Mouse (Mus musculus) intestine, postnatal 0 days (tissue): ENCODE measurements around the gene Psmg3. TPM values are rescaled to one million over a fixed set of nuclear protein-coding genes. Genes with fewer than 3 reads are reported as not detected.
A peak's percentile ranks its signal among the peaks of the same experiment; 100 is the strongest.

Experiments
- ATAC-seq: fragments of 200-750 bp; cut with Nextera tagmentation; 2 replicates; pipeline ENCODE4 v1.8.0; 2017; ENCODE audit warnings: mild to moderate bottlenecking, moderate TSS enrichment, moderate library complexity
- H3K27ac ChIP-seq: fragments of 300-500 bp; sonication (generic); 2 replicates; pipeline ENCODE4 v1.5.1; 2014; ENCODE audit warnings: mild to moderate bottlenecking, low read depth, low read length, moderate library complexity
- H3K27me3 ChIP-seq: fragments of 300-500 bp; sonication (generic); replicated peaks from 2 replicates; pipeline ENCODE4 v1.6.1; 2014; ENCODE audit warnings: low read length, mixed read lengths; ENCODE audit not compliant: control insufficient read depth, insufficient read depth
- H3K36me3 ChIP-seq: fragments of 300-500 bp; sonication (generic); 2 replicates; pipeline ENCODE4 v1.6.1; 2014; ENCODE audit warnings: mild to moderate bottlenecking, moderate library complexity; ENCODE audit not compliant: control insufficient read depth, insufficient read depth
- H3K4me1 ChIP-seq: fragments of 300-500 bp; sonication (generic); replicated peaks from 2 replicates; pipeline ENCODE4 v1.6.1; 2014; ENCODE audit warnings: antibody characterized with exemption, low read length, mixed read lengths; ENCODE audit not compliant: control insufficient read depth, insufficient read depth
- H3K4me2 ChIP-seq: fragments of 300-500 bp; sonication (generic); replicated peaks from 2 replicates; pipeline ENCODE4 v1.6.1; 2014; ENCODE audit warnings: low read depth, mild to moderate bottlenecking, moderate library complexity
- H3K4me3 ChIP-seq: fragments of 300-500 bp; sonication (generic); 2 replicates; pipeline ENCODE4 v1.5.1; 2014; ENCODE audit warnings: low read depth, low read length
- H3K9ac ChIP-seq: fragments of 300-500 bp; sonication (generic); 2 replicates; pipeline ENCODE4 v1.6.1; 2014; ENCODE audit warnings: mild to moderate bottlenecking, low read depth, low read length
- H3K9me3 ChIP-seq: fragments of 300-500 bp; sonication (generic); 2 replicates; pipeline ENCODE4 v1.6.1; 2016; ENCODE audit warnings: mixed run types; ENCODE audit not compliant: control insufficient read depth
- CTCF ChIP-seq: sonication (generic); IDR thresholded peaks from 2 replicates; pipeline ENCODE4 v1.5.1; 2016; ENCODE audit warnings: low read depth, mild to moderate bottlenecking, control low read depth, antibody characterized with exemption, moderate library complexity
- whole genome bisulfite sequencing: fragments of 180-500 bp; shearing (Covaris S2); extraction: QIAGEN DNeasy Blood & Tissue Kit; methylation state at CpG from one replicate; pipeline ENCODE4 v1.1.7; 2014; 5-methylcytosine and 5-hydroxymethylcytosine counted together
- polyA plus RNA-seq: library from polyadenylated mRNA; unstranded; fragments of >200 nt; fragmentation: Nextera tagmentation; extraction: Ambion mirVana; gene quantifications from 2 replicates; pipeline ENCODE4 v1.2.1, GENCODE M21; 2015

The Psmg3 gene
- polyA plus RNA-seq: 33.9 and 34.4 TPM in 2 replicates

DNA sequence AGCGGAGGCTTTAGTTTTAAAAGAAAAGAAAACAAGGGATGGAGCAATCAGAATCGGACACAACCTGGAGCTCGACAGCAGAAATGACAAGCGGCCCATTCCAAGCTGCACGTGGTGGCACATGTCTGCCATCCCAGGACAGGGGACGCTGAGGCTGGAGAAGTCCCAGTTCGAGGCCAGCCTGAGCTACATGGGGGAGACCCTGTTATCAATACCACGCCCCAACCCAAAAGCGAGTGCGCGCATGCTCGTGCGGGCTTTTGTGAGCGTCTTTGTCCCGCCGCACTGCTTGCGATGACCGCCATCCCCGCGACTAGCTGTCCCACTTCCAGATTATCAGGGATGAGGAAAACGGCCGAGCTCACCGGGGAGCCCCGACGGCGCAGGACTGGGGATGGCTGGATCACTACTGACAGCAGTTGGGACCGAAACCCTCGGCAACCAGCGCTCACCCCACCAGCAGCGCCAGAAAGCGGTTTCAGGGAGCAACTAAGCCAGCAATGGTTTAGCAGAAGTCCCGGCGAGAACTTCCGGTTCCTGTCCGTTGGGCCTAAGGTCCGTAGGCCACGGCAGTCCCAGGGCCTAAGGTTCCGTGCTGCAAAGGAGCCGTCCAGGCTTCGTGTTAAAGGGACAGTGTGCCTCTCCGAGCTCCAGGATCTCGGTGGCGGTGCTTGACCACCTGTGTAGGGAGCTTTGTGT is at the start of gene Psmg3, which contains the start of gene Gm26938:
Psmg3 (minus strand) TSS at position 529 of the 699 bp plus-strand sequence.
Gm26938 (minus strand) TSS at position 51 of the 699 bp plus-strand sequence.
- no peaks in the 10 kb centered on the region for H3K27me3 ChIP-seq
- peak within 1 kb of the TSS; percentile 88 for H3K4me3 ChIP-seq
- WGBS: under 1% methylated on average over 43 of the region's 43 CpGs
- no peak for TF ChIP-seq CTCF
- H3K9ac ChIP-seq: peak within 1 kb of the TSS; percentile 79
- no peaks in the 10 kb centered on the region for H3K9me3 ChIP-seq
- peak within 1 kb of the TSS; percentile 88 for H3K4me2 ChIP-seq
- H3K27ac ChIP-seq: peak within 1 kb of the TSS; percentile 64
- H3K36me3 ChIP-seq: peaks cover 19% of the 10 kb centered on the region; the same call in 1 of the 2 replicates
- ATAC-seq: peak; percentile 40; the same call in 1 of the 2 replicates
- peaks cover 9% of the 10 kb centered on the region for H3K4me1 ChIP-seq

DNA sequence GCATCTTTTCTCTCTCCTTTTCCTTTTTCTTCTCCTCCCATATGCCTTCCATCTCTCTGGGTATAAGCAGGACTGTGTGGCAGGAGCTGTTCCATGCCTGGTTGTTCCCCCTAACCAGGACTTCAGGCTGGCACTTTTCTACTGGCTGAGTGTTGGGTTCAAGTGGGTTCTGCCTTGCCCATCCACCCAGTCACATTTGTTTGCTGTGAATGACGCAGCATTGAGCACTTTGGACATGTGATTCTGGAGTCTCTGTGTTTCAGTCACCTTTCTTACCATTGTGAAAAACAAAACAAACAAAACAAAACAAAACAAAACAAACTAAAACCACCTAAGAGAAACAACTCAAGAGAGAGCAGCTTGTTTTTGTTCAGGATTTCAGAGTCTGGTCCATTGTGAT is 44.8 kb upstream of the Psmg3 start:
- WGBS: 80% methylated on average over 1 of the region's 1 CpGs
- no peak for TF ChIP-seq CTCF
- H3K36me3 ChIP-seq: no peaks in the 10 kb centered on the region
- no peak overlapping the region for H3K4me3 ChIP-seq
- H3K9ac ChIP-seq: no peak overlapping the region
- H3K27ac ChIP-seq: no peak overlapping the region
- ATAC-seq: no peak
- no peak overlapping the region for H3K4me2 ChIP-seq
- no peaks in the 10 kb centered on the region for H3K27me3 ChIP-seq
- no peaks in the 10 kb centered on the region for H3K4me1 ChIP-seq
- no peaks in the 10 kb centered on the region for H3K9me3 ChIP-seq

- ATAC-seq: no peak
- Histone ChIP-seq H3K4me1 (no peaks in the 10 kb centered on the region), H3K27me3 (no peaks in the 10 kb centered on the region), H3K4me2 (no peak overlapping the region), H3K9me3 (no peaks in the 10 kb centered on the region), H3K9ac (no peak overlapping the region), H3K4me3 (no peak overlapping the region), H3K36me3 (no peaks in the 10 kb centered on the region), H3K27ac (no peak overlapping the region)
- TF ChIP-seq CTCF: no peak
- WGBS: 17% methylated on average over 3 of the region's 4 CpGs
Observed at GRCm38 (mm10) chr5:139870886-139871285, 44.2 kb upstream of the Psmg3 start.

DNA sequence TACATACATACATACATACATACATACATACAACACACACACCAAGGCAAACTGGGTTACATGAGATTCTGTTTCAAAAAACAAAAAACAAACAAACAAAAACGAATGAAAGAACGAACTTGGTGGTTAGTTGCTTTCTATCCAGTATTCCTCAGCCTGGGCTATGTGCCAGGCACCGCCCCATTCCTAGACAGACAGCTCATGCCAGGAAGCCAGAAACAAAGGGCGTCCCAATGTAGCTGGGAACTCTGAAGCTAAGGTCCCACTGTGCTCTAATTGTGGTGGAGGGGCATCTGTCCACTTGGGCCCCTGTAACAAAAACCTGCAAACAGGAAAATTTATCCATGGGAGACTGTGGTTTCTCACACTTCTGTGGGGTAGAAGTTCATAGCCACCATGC is 36.1 kb upstream of the Psmg3 start:
- no peaks in the 10 kb centered on the region for H3K27me3 ChIP-seq

DNA sequence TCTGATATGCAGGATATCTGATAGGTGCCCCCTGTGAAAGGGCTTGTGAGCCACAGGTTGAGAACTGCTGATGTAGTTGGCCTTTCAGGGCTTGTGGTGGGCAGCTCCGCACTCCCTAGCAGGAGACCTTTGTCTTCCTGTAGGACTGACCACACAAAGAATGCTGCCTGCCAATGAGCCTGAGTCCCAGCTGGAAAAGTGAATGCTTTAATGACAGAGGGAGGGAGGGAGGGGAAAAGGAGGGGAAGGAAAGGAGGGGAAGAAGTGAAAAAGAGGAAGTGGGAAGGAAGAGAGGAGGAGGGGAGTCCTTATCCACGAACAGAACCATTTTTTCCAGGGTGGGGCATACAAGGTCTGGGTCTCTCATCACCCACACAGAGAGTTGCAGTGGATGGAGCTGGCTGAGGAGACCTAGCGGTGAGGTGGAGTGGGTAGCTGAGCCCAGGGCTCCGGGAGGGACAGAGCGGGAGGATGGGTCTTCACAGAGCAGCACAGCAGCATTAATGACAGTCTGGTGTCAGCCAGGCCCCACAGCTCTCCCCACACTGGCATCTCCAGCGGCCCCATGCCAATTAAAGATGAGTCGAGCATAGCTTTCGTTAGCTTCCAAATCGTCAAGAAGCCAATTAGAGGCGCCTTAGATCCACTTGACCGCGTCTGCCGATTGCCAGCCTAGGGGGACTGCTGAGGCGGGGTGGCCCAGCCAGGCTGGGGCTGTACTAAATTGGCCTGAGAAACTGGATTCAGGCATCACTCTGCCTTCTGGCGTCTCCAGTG is 33.8 kb upstream of the Psmg3 start:
- Histone ChIP-seq H3K4me1 (no peaks in the 10 kb centered on the region), H3K27ac (no peak overlapping the region), H3K9me3 (no peaks in the 10 kb centered on the region), H3K4me3 (no peak overlapping the region), H3K36me3 (no peaks in the 10 kb centered on the region), H3K4me2 (no peak overlapping the region), H3K9ac (no peak overlapping the region), H3K27me3 (no peaks in the 10 kb centered on the region)
- no peak for TF ChIP-seq CTCF
- no peak for ATAC-seq
- WGBS: 57% methylated on average over 15 of the region's 15 CpGs

More for the DNA sequence above, 36.1 kb upstream of the Psmg3 start:
- H3K9ac ChIP-seq: no peak overlapping the region
- H3K9me3 ChIP-seq: no peaks in the 10 kb centered on the region
- TF ChIP-seq CTCF: no peak
- H3K4me2 ChIP-seq: no peak overlapping the region
- no peak overlapping the region for H3K4me3 ChIP-seq
- no peak for ATAC-seq
- no peaks in the 10 kb centered on the region for H3K36me3 ChIP-seq
- H3K27ac ChIP-seq: no peak overlapping the region
- H3K4me1 ChIP-seq: no peaks in the 10 kb centered on the region
- WGBS: 45% methylated on average over 4 of the region's 4 CpGs

DNA sequence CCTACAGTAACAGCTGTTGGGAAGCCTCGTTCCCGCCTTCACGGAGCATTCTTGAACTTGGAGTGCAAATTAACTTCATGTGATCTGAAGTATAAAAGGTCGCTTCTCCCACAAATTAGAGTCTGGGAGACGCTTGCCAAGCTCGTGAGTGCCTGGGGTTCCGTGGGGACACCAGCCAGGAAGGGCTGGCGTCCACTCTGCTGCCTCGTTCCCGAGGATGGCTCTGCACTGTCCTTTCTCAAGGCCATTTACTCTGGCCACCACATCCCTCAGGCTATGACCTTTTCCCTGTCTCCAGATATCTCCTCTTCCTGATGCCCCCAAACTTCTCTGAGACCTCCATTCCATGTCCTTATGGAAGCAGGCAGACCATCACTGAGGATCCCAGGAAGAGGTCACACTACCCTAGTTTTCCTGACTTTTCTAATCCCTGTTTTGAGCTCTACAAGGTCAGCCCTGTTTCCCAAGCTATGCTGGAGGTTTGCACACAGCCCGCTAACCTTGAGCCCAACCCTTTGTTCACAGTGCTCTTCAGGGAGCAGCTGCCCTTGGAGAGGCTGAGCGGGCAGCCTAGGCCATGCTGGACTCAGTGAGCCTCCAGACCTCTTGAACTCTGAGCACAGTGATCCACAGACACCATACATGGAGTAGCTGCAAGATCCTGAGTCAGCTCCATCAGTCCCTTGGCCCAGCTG is 23.1 kb upstream of the Psmg3 start:
- no peaks in the 10 kb centered on the region for H3K4me1 ChIP-seq
- no peaks in the 10 kb centered on the region for H3K9me3 ChIP-seq
- H3K27me3 ChIP-seq: no peaks in the 10 kb centered on the region; the same call in 1 of the 2 replicates
- no peak overlapping the region for H3K27ac ChIP-seq
- H3K4me3 ChIP-seq: no peak overlapping the region
- 69% methylated on average over 12 of the region's 12 CpGs for WGBS
- H3K9ac ChIP-seq: no peak overlapping the region
- no peak overlapping the region for H3K4me2 ChIP-seq
- ATAC-seq: no peak
- TF ChIP-seq CTCF: no peak
- no peaks in the 10 kb centered on the region for H3K36me3 ChIP-seq
